Mouse (Mus musculus): ENCODE data around the gene Sbk3. TPM values are rescaled to one million over a fixed set of nuclear protein-coding genes. Genes with fewer than 3 reads are reported as not detected.

Gene Sbk3
- total RNA-seq, 2 experiments from 2014 or later = 11.9 to 22.0 TPM

GRCm38 (mm10) chr7:4995268-4996002 lies 24.5 kb upstream of the Sbk3 start:
- intact Hi-C loops (cut with DNase I) = loop anchor here (2.0 kb wide), 2 partner anchors 15 to 55 kb away; partner anchors contain the start of gene Zfp580

GRCm38 (mm10) chr7:4993999-4994788 lies 23.2 kb upstream of the Sbk3 start:
- intact Hi-C loops (cut with DNase I) = no loop called here
- no peak for DNase-seq

More at GRCm38 (mm10) chr7:4995268-4996002, 24.5 kb upstream of the Sbk3 start:
- DNase-seq = no peak

GRCm38 (mm10) chr7:4993347-4993998 lies 22.5 kb upstream of the Sbk3 start:
- intact Hi-C loops (cut with DNase I) = no loop called here
- no peak for DNase-seq

GRCm38 (mm10) chr7:4988250-4988649 lies 17.3 kb upstream of the Sbk3 start:
- intact Hi-C loops (cut with DNase I) = no loop called here
- DNase-seq = no peak

GRCm38 (mm10) chr7:4976832-4977231 lies 5.9 kb upstream of the Sbk3 start:
- DNase-seq = no peak
- intact Hi-C loops (cut with DNase I) = no loop called here

- intact Hi-C loops (cut with DNase I) = no loop called here
- no peak for DNase-seq
Observed at GRCm38 (mm10) chr7:4975455-4975854, 4.5 kb upstream of the Sbk3 start.

GRCm38 (mm10) chr7:4972321-4973047 lies 1.5 kb upstream of the Sbk3 start:
- intact Hi-C loops (cut with DNase I) = no loop called here
- peak; percentile 83 to 86 for DNase-seq

GRCm38 (mm10) chr7:4971710-4972109 lies 742 bp upstream of the Sbk3 start:
- DNase-seq = peak; percentile 46 to 55
- intact Hi-C loops (cut with DNase I) = no loop called here

GRCm38 (mm10) chr7:4964988-4965387 lies 6.0 kb downstream of the Sbk3 start:
- DNase-seq = no peak
- intact Hi-C loops (cut with DNase I) = no loop called here

- intact Hi-C loops (cut with DNase I) = no loop called here
- DNase-seq = peak; percentile 85 to 91
Observed at GRCm38 (mm10) chr7:4964272-4964671, 6.7 kb downstream of the Sbk3 start, which contains the start of gene Sbk2. TSS of gene Sbk2 (minus strand) at chr7:4964406.

- intact Hi-C loops (cut with DNase I) = loop anchor here (1.0 kb wide), 1 partner anchor 20 kb away; no protein-coding TSS in a partner anchor
- no peak for DNase-seq
Observed at GRCm38 (mm10) chr7:4963527-4963926, 7.4 kb downstream of the Sbk3 start.

GRCm38 (mm10) chr7:4957361-4957760 lies 13.6 kb downstream of the Sbk3 start:
- no peak for DNase-seq
- intact Hi-C loops (cut with DNase I) = no loop called here

GRCm38 (mm10) chr7:4953815-4954445 lies 17.0 kb downstream of the Sbk3 start:
- intact Hi-C loops (cut with DNase I) = no loop called here
- DNase-seq = peak; percentile 46 to 47

- DNase-seq = peak; percentile 60 to 67
- intact Hi-C loops (cut with DNase I) = no loop called here
Observed at GRCm38 (mm10) chr7:4950561-4951342, 20.2 kb downstream of the Sbk3 start.

GRCm38 (mm10) chr7:4948386-4948785 lies 22.6 kb downstream of the Sbk3 start:
- DNase-seq = no peak
- intact Hi-C loops (cut with DNase I) = no loop called here

GRCm38 (mm10) chr7:4947855-4948254 lies 23.1 kb downstream of the Sbk3 start:
- intact Hi-C loops (cut with DNase I) = no loop called here
- DNase-seq = peak; percentile 72 to 74

GRCm38 (mm10) chr7:4943223-4943815 lies 27.6 kb downstream of the Sbk3 start:
- intact Hi-C loops (cut with DNase I) = loop anchor here (1.0 to 5.0 kb wide), 4 partner anchors 20 to 184 kb away; partner anchors contain the start of gene Rasl2-9
- peak; percentile 94 to 97 for DNase-seq

GRCm38 (mm10) chr7:4942673-4943072 lies 28.3 kb downstream of the Sbk3 start:
- DNase-seq = no peak
- intact Hi-C loops (cut with DNase I) = loop anchor here (1.0 to 5.0 kb wide), 4 partner anchors 21 to 185 kb away; partner anchors contain the start of gene Rasl2-9

Measured in heart, postnatal 10 days (tissue).